Mouse (Mus musculus): Measurements from ENCODE around the gene Adssl1.

DNA sequence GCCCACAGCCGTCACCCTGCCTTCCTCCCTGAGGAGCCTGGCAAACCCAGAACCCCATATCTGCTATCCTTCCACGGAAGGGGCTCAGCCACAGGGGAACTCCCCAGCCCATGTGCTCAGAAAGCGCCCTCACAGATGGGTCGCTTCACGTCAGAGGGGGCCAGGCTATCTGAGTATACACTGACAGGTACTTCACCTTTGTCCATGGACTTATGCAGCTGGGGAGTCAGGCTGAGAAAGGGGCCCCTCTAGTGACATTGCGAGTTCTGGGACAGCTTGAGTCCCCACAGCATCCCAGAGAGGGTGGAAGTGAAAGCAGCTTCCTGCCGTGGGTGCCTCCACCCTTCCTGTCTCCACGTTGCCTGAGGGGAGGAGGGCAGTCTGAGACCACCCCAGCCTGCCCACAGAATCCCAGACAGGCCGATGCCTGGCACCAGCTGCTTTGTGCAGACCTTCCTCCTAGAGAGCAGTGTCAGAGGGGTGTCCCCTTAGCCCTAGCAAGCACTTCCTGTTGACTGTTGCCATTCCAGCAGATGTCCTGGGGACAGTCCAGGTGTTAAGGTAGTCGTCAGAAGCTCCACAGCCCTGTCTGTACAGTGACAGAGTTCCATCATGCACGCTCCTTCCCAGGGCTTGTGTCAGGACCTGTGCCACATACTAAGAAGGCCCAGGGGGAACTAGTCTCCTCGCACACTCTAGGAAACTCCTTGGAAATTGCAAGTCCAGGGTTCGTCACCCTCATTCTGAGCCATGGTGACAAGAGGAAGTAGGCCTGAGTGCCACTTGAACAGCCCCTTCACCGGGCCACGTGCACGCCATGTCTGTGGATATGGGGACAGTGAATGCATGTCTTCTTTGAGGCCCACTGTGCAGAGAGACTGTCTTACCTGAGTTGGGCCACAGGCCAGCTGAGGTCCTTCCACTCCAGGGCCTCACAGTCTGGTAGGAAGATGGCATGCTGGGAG is 25.6 kb upstream of the Adssl1 start:
- TF ChIP-seq CTCF (IDR thresholded peaks at IDR 0.05; ENCODE audit: extremely low read depth, insufficient read depth, low read length) (no peak), POLR2A (IDR thresholded peaks at IDR 0.05; ENCODE audit: extremely low read depth, insufficient read depth, low read length) (no peak)

Measured in cortical plate, adult 2 months (tissue).